ENCODE assay signal across 24 mouse cellular contexts in the genomic region with DNA sequence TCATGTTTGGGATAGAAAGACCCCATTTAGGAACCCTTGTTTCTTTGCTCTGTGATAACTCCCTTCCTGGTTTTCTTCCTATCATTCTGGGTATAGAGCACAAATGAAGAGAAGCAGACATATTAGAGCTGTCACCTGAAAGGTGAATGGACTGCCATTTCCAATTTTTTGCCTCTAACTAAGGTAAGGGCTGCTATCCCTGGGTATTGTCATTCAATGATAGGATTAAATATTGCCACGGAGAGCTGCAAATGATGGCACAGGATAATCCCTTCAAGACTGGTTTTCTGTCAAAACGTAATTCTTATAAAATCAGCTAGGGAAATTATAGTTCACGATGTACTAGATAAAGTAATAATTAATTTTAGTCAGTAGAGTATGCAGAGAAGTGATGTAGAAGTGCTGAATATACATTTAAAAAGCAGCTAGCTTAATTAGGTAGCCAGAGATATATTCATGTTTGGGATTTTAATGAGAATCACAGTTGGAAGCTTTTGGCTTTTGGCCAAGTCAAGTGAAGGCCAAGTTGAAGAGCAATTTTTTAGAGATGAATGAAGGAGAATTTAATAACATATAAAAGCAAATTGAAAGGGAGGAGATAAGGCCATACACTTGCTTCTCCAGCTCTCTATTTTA.
A peak's percentile ranks its signal among the peaks of the same experiment; 100 is the strongest.
DNase-seq lines count a peak whose midpoint lies in the region; ATAC-seq lines count a peak whose summit lies in the region.
"Had no signal": no experiment of that assay in that cellular context is flagged by ENCODE, and none has a peak within 500 bp of the region (broad histone marks: within the 10 kb centered on the region; RNA-seq: fewer than 3 reads in every experiment).

No protein-coding gene starts in this region.

- H3K27ac ChIP-seq in hindbrain, embryonic 14.5 days = peak overlapping the region; percentile 20; the same call in 1 of the 2 replicates
- H3K27ac ChIP-seq in hindbrain, embryonic 10.5 days = no peak overlapping the region
- H3K27ac ChIP-seq: embryonic facial prominence, embryonic 10.5 days; heart, adult 2 months; heart, embryonic 13.5 days; limb, embryonic 15.5 days; liver, embryonic 14.5 days; macrophage; stomach, postnatal 0 days had no signal

- ATAC-seq in hindbrain, embryonic 14.5 days (ENCODE audit: low FRiP score) = peak; percentile 66; the same call in 1 of the 2 replicates
- ATAC-seq: activated CD4-positive, CD25-positive, alpha-beta regulatory T cell, adult 4 months had no signal

- WGBS in hindbrain, embryonic 14.5 days = 41% methylated on average over 3 of the region's 3 CpGs
- whole genome bisulfite sequencing in hindbrain, embryonic 10.5 days = 77% methylated on average over 3 of the region's 3 CpGs

- no peaks in the 10 kb centered on the region for H3K9me3 ChIP-seq in hindbrain, embryonic 14.5 days (ENCODE audit: control insufficient read depth, low read length)
- no peaks in the 10 kb centered on the region for H3K9me3 ChIP-seq in hindbrain, embryonic 10.5 days
- H3K9me3 ChIP-seq: embryonic facial prominence, embryonic 10.5 days; heart, embryonic 13.5 days; limb, embryonic 15.5 days had no signal

- H3K27me3 ChIP-seq in hindbrain, embryonic 14.5 days (ENCODE audit: control insufficient read depth, insufficient read depth, low read length) = no peaks in the 10 kb centered on the region
- no peaks in the 10 kb centered on the region for H3K27me3 ChIP-seq in hindbrain, embryonic 10.5 days (ENCODE audit: insufficient read depth, poor library complexity, severe bottlenecking)
- H3K27me3 ChIP-seq: heart, embryonic 13.5 days; limb, embryonic 15.5 days had no signal

- no peaks in the 10 kb centered on the region for H3K36me3 ChIP-seq in hindbrain, embryonic 14.5 days (replicated peaks; ENCODE audit: control insufficient read depth, insufficient read depth)
- H3K36me3 ChIP-seq in hindbrain, embryonic 10.5 days = no peaks in the 10 kb centered on the region
- H3K36me3 ChIP-seq: embryonic facial prominence, embryonic 10.5 days; heart, embryonic 13.5 days; limb, embryonic 15.5 days had no signal

- no peaks in the 10 kb centered on the region for H3K4me1 ChIP-seq in hindbrain, embryonic 14.5 days (replicated peaks; ENCODE audit: control insufficient read depth, insufficient read depth, low read length)
- no peaks in the 10 kb centered on the region for H3K4me1 ChIP-seq in hindbrain, embryonic 10.5 days (replicated peaks)
- H3K4me1 ChIP-seq: embryonic facial prominence, embryonic 10.5 days; heart, embryonic 13.5 days; limb, embryonic 15.5 days had no signal

- DNase-seq in cerebellum, postnatal 10 days = peak; percentile 67 to 74
- no peak for DNase-seq in cerebellum, adult 9-11 months
- peak; percentile 60 for DNase-seq in hindbrain, embryonic 14.5 days (ENCODE audit: low spot score)
- DNase-seq in hindbrain, embryonic 10.5 days (ENCODE audit: low spot score) = no peak
- DNase-seq in retina, postnatal 1 day = peak; percentile 7
- no peak for DNase-seq in retina, embryonic 14.5 days (ENCODE audit: low spot score)
- no peak for DNase-seq in layer of hippocampus, adult 9-10 months (ENCODE audit: low spot score)
- no peak for DNase-seq in spleen, adult 12 weeks (ENCODE audit: low spot score)
- DNase-seq: adrenal gland, adult 8-10 months; cerebellum, adult 8-10 months; gastrocnemius, postnatal 36 days; heart, adult 2 months; heart, postnatal 14 days; kidney, adult 18-20 months; kidney, postnatal 4 days; layer of hippocampus, adult 9-11 months had no signal

- no peak overlapping the region for H3K9ac ChIP-seq in hindbrain, embryonic 14.5 days
- H3K9ac ChIP-seq: heart, embryonic 13.5 days; limb, embryonic 15.5 days; liver, embryonic 14.5 days had no signal

- H3K4me3 ChIP-seq in hindbrain, embryonic 14.5 days (replicated peaks; ENCODE audit: low read length) = no peak overlapping the region
- no peak overlapping the region for H3K4me3 ChIP-seq in hindbrain, embryonic 10.5 days
- H3K4me3 ChIP-seq: embryonic facial prominence, embryonic 10.5 days; heart, adult 2 months; heart, embryonic 13.5 days; limb, embryonic 15.5 days; myocyte had no signal

- no peak overlapping the region for H3K4me2 ChIP-seq in hindbrain, embryonic 14.5 days (replicated peaks)
- H3K4me2 ChIP-seq: heart, embryonic 13.5 days; limb, embryonic 15.5 days had no signal

Comparison
In these comparisons a context has a peak if more than half of its experiments do, and no peak if none do; other contexts are left out.
1. DNase-seq: peak in cerebellum, postnatal 10 days (2 of 2), hindbrain, embryonic 14.5 days (single experiment) and retina, postnatal 1 day (single experiment); none in cerebellum, adult 9-11 months (single experiment), hindbrain, embryonic 10.5 days (single experiment), retina, embryonic 14.5 days (single experiment), layer of hippocampus, adult 9-10 months (single experiment) and spleen, adult 12 weeks (single experiment).